Mouse (Mus musculus): ENCODE measurements around the gene Polg2. TPM values are rescaled to one million over a fixed set of nuclear protein-coding genes. Genes with fewer than 3 reads are reported as not detected.
A peak's percentile ranks its signal among the peaks of the same experiment; 100 is the strongest.
"Not testable (repeated sequence)": the region's sequence is repeated elsewhere in the genome, so short reads cannot be mapped to it uniquely, and the experiment has no call there.

Polg2 gene
- polyA plus RNA-seq, 1 experiment from 2014 or later, result 7.6 TPM

- no peak for ATAC-seq (ENCODE audit: insufficient number of reproducible peaks, low FRiP score)
- WGBS, result 70% methylated on average over 6 of the region's 6 CpGs
These were observed 38.1 kb downstream of the Polg2 start for GRCm38 (mm10) chr11:106741232-106741631.

GRCm38 (mm10) chr11:106740724-106741123, 38.6 kb downstream of the Polg2 start:
- not testable (repeated sequence) for H3K4me1 ChIP-seq (replicated peaks); ATAC-seq (ENCODE audit: insufficient number of reproducible peaks, low FRiP score); H3K27me3 ChIP-seq (replicated peaks); H3K36me3 ChIP-seq; H3K4me3 ChIP-seq; H3K27ac ChIP-seq (ENCODE audit: poor library complexity, severe bottlenecking); H3K4me2 ChIP-seq; H3K9me3 ChIP-seq (replicated peaks); H3K9ac ChIP-seq
- WGBS, result 96% methylated on average over 5 of the region's 8 CpGs

More at GRCm38 (mm10) chr11:106741232-106741631, 38.1 kb downstream of the Polg2 start:
- no peaks in the 10 kb centered on the region for H3K36me3 ChIP-seq
- H3K27ac ChIP-seq (ENCODE audit: poor library complexity, severe bottlenecking), result no peak overlapping the region
- H3K9ac ChIP-seq, result no peak overlapping the region
- no peaks in the 10 kb centered on the region for H3K27me3 ChIP-seq (replicated peaks)
- 0 out of 2 replicates have a peak, but pooled peaks cover 3% of the 10 kb centered on the region for H3K9me3 ChIP-seq (replicated peaks)
- H3K4me3 ChIP-seq, result no peak overlapping the region
- no peak overlapping the region for H3K4me2 ChIP-seq
- peaks cover 6% of the 10 kb centered on the region for H3K4me1 ChIP-seq (replicated peaks)

GRCm38 (mm10) chr11:106739116-106739515, 40.2 kb downstream of the Polg2 start:
- H3K4me3 ChIP-seq, result no peak overlapping the region
- no peak overlapping the region for H3K4me2 ChIP-seq
- no peaks in the 10 kb centered on the region for H3K36me3 ChIP-seq
- no peak overlapping the region for H3K9ac ChIP-seq
- H3K27ac ChIP-seq (ENCODE audit: poor library complexity, severe bottlenecking), result no peak overlapping the region
- 99% methylated on average over 2 of the region's 2 CpGs for WGBS
- no peaks in the 10 kb centered on the region for H3K27me3 ChIP-seq (replicated peaks)
- no peaks in the 10 kb centered on the region for H3K9me3 ChIP-seq (replicated peaks)
- no peak for ATAC-seq (ENCODE audit: insufficient number of reproducible peaks, low FRiP score)
- H3K4me1 ChIP-seq (replicated peaks), result peaks cover 6% of the 10 kb centered on the region

GRCm38 (mm10) chr11:106737178-106737621, 42.1 kb downstream of the Polg2 start:
- no peak overlapping the region for H3K4me3 ChIP-seq
- WGBS, result 32% methylated on average over 12 of the region's 12 CpGs
- H3K4me2 ChIP-seq, result no peak overlapping the region
- H3K36me3 ChIP-seq, result no peaks in the 10 kb centered on the region
- peaks cover 6% of the 10 kb centered on the region for H3K4me1 ChIP-seq (replicated peaks)
- peak; percentile 33; the same call in 1 of the 2 replicates for ATAC-seq (ENCODE audit: insufficient number of reproducible peaks, low FRiP score)
- H3K9ac ChIP-seq, result no peak overlapping the region
- H3K27me3 ChIP-seq (replicated peaks), result no peaks in the 10 kb centered on the region
- H3K9me3 ChIP-seq (replicated peaks), result no peaks in the 10 kb centered on the region
- H3K27ac ChIP-seq (ENCODE audit: poor library complexity, severe bottlenecking), result 0 out of 2 replicates have a peak overlapping the region, but pooled peaks have one; percentile 24

- H3K9ac ChIP-seq, result no peak overlapping the region
- 81% methylated on average over 3 of the region's 3 CpGs for WGBS
- no peak for ATAC-seq (ENCODE audit: insufficient number of reproducible peaks, low FRiP score)
- no peak overlapping the region for H3K4me3 ChIP-seq
- H3K27me3 ChIP-seq (replicated peaks), result no peaks in the 10 kb centered on the region
- no peak overlapping the region for H3K4me2 ChIP-seq
- peaks cover 6% of the 10 kb centered on the region for H3K4me1 ChIP-seq (replicated peaks)
- no peak overlapping the region for H3K27ac ChIP-seq (ENCODE audit: poor library complexity, severe bottlenecking)
- H3K36me3 ChIP-seq, result no peaks in the 10 kb centered on the region
- H3K9me3 ChIP-seq (replicated peaks), result no peaks in the 10 kb centered on the region
These were observed 42.7 kb downstream of the Polg2 start for GRCm38 (mm10) chr11:106736614-106737013.

GRCm38 (mm10) chr11:106730714-106731113, 48.6 kb downstream of the Polg2 start:
- H3K9ac ChIP-seq, result no peak overlapping the region
- H3K4me1 ChIP-seq (replicated peaks), result peaks cover 36% of the 10 kb centered on the region
- 0 out of 2 replicates have a peak, but pooled peaks have one; percentile 33 for ATAC-seq (ENCODE audit: insufficient number of reproducible peaks, low FRiP score)
- no peaks in the 10 kb centered on the region for H3K36me3 ChIP-seq
- no peak overlapping the region for H3K4me3 ChIP-seq
- H3K9me3 ChIP-seq (replicated peaks), result peaks cover 7% of the 10 kb centered on the region
- 11% methylated on average over 4 of the region's 4 CpGs for WGBS
- H3K27me3 ChIP-seq (replicated peaks), result no peaks in the 10 kb centered on the region
- peak overlapping the region; percentile 18; the same call in 1 of the 2 replicates for H3K4me2 ChIP-seq
- H3K27ac ChIP-seq (ENCODE audit: poor library complexity, severe bottlenecking), result peak overlapping the region; percentile 86

- Histone ChIP-seq H3K4me1 (replicated peaks) (peaks cover 36% of the 10 kb centered on the region), H3K27me3 (replicated peaks) (no peaks in the 10 kb centered on the region), H3K4me2 (no peak overlapping the region), H3K9ac (no peak overlapping the region), H3K27ac (ENCODE audit: poor library complexity, severe bottlenecking) (peak overlapping the region; percentile 86), H3K36me3 (no peaks in the 10 kb centered on the region), H3K9me3 (replicated peaks) (peaks cover 7% of the 10 kb centered on the region), H3K4me3 (no peak overlapping the region)
- WGBS, result 92% methylated on average over 1 of the region's 1 CpGs
- no peak for ATAC-seq (ENCODE audit: insufficient number of reproducible peaks, low FRiP score)
These were observed 49.7 kb downstream of the Polg2 start for GRCm38 (mm10) chr11:106729656-106730055.

- Histone ChIP-seq H3K27me3 (replicated peaks) (no peaks in the 10 kb centered on the region), H3K4me2 (no peak overlapping the region), H3K9me3 (replicated peaks) (peaks cover 7% of the 10 kb centered on the region), H3K36me3 (no peaks in the 10 kb centered on the region), H3K4me3 (no peak overlapping the region), H3K4me1 (replicated peaks) (peaks cover 38% of the 10 kb centered on the region), H3K27ac (ENCODE audit: poor library complexity, severe bottlenecking) (peak overlapping the region; percentile 66), H3K9ac (no peak overlapping the region)
- no peak; the same call in 1 of the 2 replicates for ATAC-seq (ENCODE audit: insufficient number of reproducible peaks, low FRiP score)
- WGBS, result 49% methylated on average over 10 of the region's 10 CpGs
These were observed 50.7 kb downstream of the Polg2 start for GRCm38 (mm10) chr11:106728402-106729366.

- H3K27me3 ChIP-seq (replicated peaks), result no peaks in the 10 kb centered on the region
- no peak for ATAC-seq (ENCODE audit: insufficient number of reproducible peaks, low FRiP score)
These were observed 51.4 kb downstream of the Polg2 start for GRCm38 (mm10) chr11:106727967-106728366.

GRCm38 (mm10) chr11:106724916-106725235, 54.5 kb downstream of the Polg2 start:
- H3K9me3 ChIP-seq (replicated peaks); H3K9ac ChIP-seq; H3K4me2 ChIP-seq; H3K4me3 ChIP-seq; H3K27ac ChIP-seq (ENCODE audit: poor library complexity, severe bottlenecking); ATAC-seq (ENCODE audit: insufficient number of reproducible peaks, low FRiP score); H3K36me3 ChIP-seq; H3K27me3 ChIP-seq (replicated peaks): not testable (repeated sequence)
- WGBS, result 83% methylated on average over 9 of the region's 9 CpGs
- peaks cover 34% of the 10 kb centered on the region for H3K4me1 ChIP-seq (replicated peaks)

More at GRCm38 (mm10) chr11:106727967-106728366, 51.4 kb downstream of the Polg2 start:
- H3K36me3 ChIP-seq, result no peaks in the 10 kb centered on the region
- peaks cover 44% of the 10 kb centered on the region for H3K4me1 ChIP-seq (replicated peaks)
- no peak overlapping the region for H3K4me2 ChIP-seq
- no peak overlapping the region; the same call in 1 of the 2 replicates for H3K27ac ChIP-seq (ENCODE audit: poor library complexity, severe bottlenecking)
- H3K4me3 ChIP-seq, result no peak overlapping the region
- no peak overlapping the region for H3K9ac ChIP-seq
- 74% methylated on average over 5 of the region's 5 CpGs for WGBS
- peaks cover 7% of the 10 kb centered on the region for H3K9me3 ChIP-seq (replicated peaks)

GRCm38 (mm10) chr11:106724176-106724915, 55.0 kb downstream of the Polg2 start:
- 88% methylated on average over 10 of the region's 10 CpGs for WGBS
- ATAC-seq (ENCODE audit: insufficient number of reproducible peaks, low FRiP score), result no peak
- H3K27ac ChIP-seq (ENCODE audit: poor library complexity, severe bottlenecking), result no peak overlapping the region

More at GRCm38 (mm10) chr11:106724176-106724915, 55.0 kb downstream of the Polg2 start:
- H3K4me1 ChIP-seq (replicated peaks), result peaks cover 31% of the 10 kb centered on the region
- H3K27me3 ChIP-seq (replicated peaks), result no peaks in the 10 kb centered on the region
- H3K9ac ChIP-seq, result no peak overlapping the region
- H3K4me2 ChIP-seq, result no peak overlapping the region
- H3K4me3 ChIP-seq, result no peak overlapping the region
- H3K36me3 ChIP-seq, result no peaks in the 10 kb centered on the region
- H3K9me3 ChIP-seq (replicated peaks), result 0 out of 2 replicates have a peak, but pooled peaks cover under 1% of the 10 kb centered on the region

All from heart, embryonic 12.5 days (tissue).